Mouse (Mus musculus) MEL (cell line): ENCODE measurements around the gene Tmem104. TPM values are rescaled to one million over a fixed set of nuclear protein-coding genes. Genes with fewer than 3 reads are reported as not detected.
A peak's percentile ranks its signal among the peaks of the same experiment; 100 is the strongest.

ENCODE experiments used
- DNase-seq: peaks from one replicate; pipeline ENCODE4 v3.0.0; 2011; ENCODE audit warnings: low read depth, low spot score
- H3K27ac ChIP-seq: 2 replicates; pipeline ENCODE4 v1.5.1; 2012; ENCODE audit warnings: low read depth, mild to moderate bottlenecking, control low read depth, low read length, moderate library complexity; ENCODE audit not compliant: control insufficient read depth
- H3K27me3 ChIP-seq, 2 experiments: fragments of 150-350 bp in 1 of 2; sonication (generic) in 1 of 2; 2 replicates each; pipeline ENCODE4 v1.6.1; 2012; ENCODE audit warnings: low read length in 2 of 2, mild to moderate bottlenecking in 2 of 2, improper control_type of control experiment in 1 of 2, moderate library complexity in 1 of 2; ENCODE audit not compliant: insufficient read depth in 2 of 2, control insufficient read depth in 1 of 2
- H3K36me3 ChIP-seq, 2 experiments: 2 replicates each; pipeline ENCODE4 v1.6.1; 2012 to 2014; ENCODE audit warnings: low read length in 2 of 2, improper control_type of control experiment in 1 of 2, inconsistent platforms in 1 of 2, mild to moderate bottlenecking in 1 of 2; ENCODE audit not compliant: insufficient read depth in 2 of 2, control insufficient read depth in 1 of 2
- H3K4me1 ChIP-seq, 2 experiments: fragments of 150-350 bp in 1 of 2; sonication (generic) in 1 of 2; 2 replicates each; pipeline ENCODE4 v1.6.1; 2012; ENCODE audit warnings: low read length in 2 of 2, improper control_type of control experiment in 1 of 2, mild to moderate bottlenecking in 1 of 2; ENCODE audit not compliant: insufficient read depth in 2 of 2, control insufficient read depth in 1 of 2
- H3K4me3 ChIP-seq, 2 experiments: fragments of 150-350 bp in 1 of 2; sonication (generic) in 1 of 2; 2 replicates each; pipeline ENCODE4 v1.5.1; 2012; ENCODE audit warnings: low read depth in 2 of 2, low read length in 2 of 2, mild to moderate bottlenecking in 2 of 2, moderate library complexity in 2 of 2, control low read depth in 1 of 2, improper control_type of control experiment in 1 of 2; ENCODE audit not compliant: control insufficient read depth in 1 of 2, insufficient read depth in 1 of 2
- H3K79me2 ChIP-seq: 2 replicates; pipeline ENCODE4 v1.6.1; 2012; ENCODE audit warnings: mild to moderate bottlenecking, low read length, moderate library complexity; ENCODE audit not compliant: control insufficient read depth, poor library complexity, insufficient read depth
- H3K9ac ChIP-seq: 2 replicates; pipeline ENCODE4 v1.6.1; 2012; ENCODE audit warnings: low read depth, mild to moderate bottlenecking, control low read depth, low read length, moderate library complexity; ENCODE audit not compliant: control insufficient read depth, poor library complexity, severe bottlenecking
- H3K9me3 ChIP-seq: fragments of 150-350 bp; sonication (generic); replicated peaks from 2 replicates; pipeline ENCODE4 v1.6.1; 2012; ENCODE audit warnings: mild to moderate bottlenecking, low read length, improper control_type of control experiment, moderate library complexity; ENCODE audit not compliant: insufficient read depth
- BHLHE40 ChIP-seq: IDR thresholded peaks from 2 replicates; pipeline ENCODE4 v1.6.1; 2012; ENCODE audit warnings: low read depth, mild to moderate bottlenecking, inconsistent platforms, low read length, improper control_type of control experiment, borderline replicate concordance
- CHD1 ChIP-seq: IDR thresholded peaks from 2 replicates; pipeline ENCODE4 v1.6.1; 2012; ENCODE audit warnings: low read depth, mild to moderate bottlenecking, inconsistent platforms, low read length, improper control_type of control experiment
- CHD2 ChIP-seq: IDR thresholded peaks from 2 replicates; pipeline ENCODE4 v1.6.1; 2011; ENCODE audit warnings: low read length, improper control_type of control experiment
- E2F4 ChIP-seq: IDR thresholded peaks from 2 replicates; pipeline ENCODE4 v1.6.1; 2011; ENCODE audit warnings: low read depth, low read length, improper control_type of control experiment, borderline replicate concordance
- EP300 ChIP-seq, 2 experiments: IDR thresholded peaks; 2 replicates each; pipeline ENCODE4 v1.6.1; 2011; ENCODE audit warnings: improper control_type of control experiment in 2 of 2, low read length in 2 of 2, low read depth in 1 of 2, mild to moderate bottlenecking in 1 of 2
- ETS1 ChIP-seq: IDR thresholded peaks from 2 replicates; pipeline ENCODE4 v1.6.1; 2012; ENCODE audit warnings: low read depth, mild to moderate bottlenecking, inconsistent platforms, low read length, improper control_type of control experiment, moderate library complexity
- GABPA ChIP-seq: IDR thresholded peaks from 2 replicates; pipeline ENCODE4 v1.6.1; 2012; ENCODE audit warnings: low read depth, mild to moderate bottlenecking, inconsistent platforms, low read length, improper control_type of control experiment, moderate library complexity
- GATA1 ChIP-seq: IDR thresholded peaks from 2 replicates; pipeline ENCODE4 v1.6.1; 2011; ENCODE audit warnings: low read depth, low read length, improper control_type of control experiment
- HCFC1 ChIP-seq: IDR thresholded peaks from 2 replicates; pipeline ENCODE4 v1.6.1; 2012; ENCODE audit warnings: low read depth, mild to moderate bottlenecking, inconsistent platforms, low read length, improper control_type of control experiment, moderate library complexity
- MAFK ChIP-seq: IDR thresholded peaks from 2 replicates; pipeline ENCODE4 v1.6.1; 2011; ENCODE audit warnings: low read depth, mild to moderate bottlenecking, low read length, improper control_type of control experiment, borderline replicate concordance
- MAX ChIP-seq: IDR thresholded peaks from 2 replicates; pipeline ENCODE4 v1.6.1; 2011; ENCODE audit warnings: low read length, improper control_type of control experiment
- MEF2A ChIP-seq: IDR thresholded peaks from 2 replicates; pipeline ENCODE4 v1.6.1; 2014; ENCODE audit warnings: low read depth, mild to moderate bottlenecking, inconsistent platforms, low read length, improper control_type of control experiment; ENCODE audit not compliant: poor library complexity, insufficient replicate concordance, severe bottlenecking; ENCODE audit errors: extremely low read depth
- MXI1 ChIP-seq: IDR thresholded peaks from 2 replicates; pipeline ENCODE4 v1.6.1; 2011; ENCODE audit warnings: mild to moderate bottlenecking, low read depth, low read length, improper control_type of control experiment
- MYB ChIP-seq: IDR thresholded peaks from 2 replicates; pipeline ENCODE4 v1.6.1; 2011; ENCODE audit warnings: mild to moderate bottlenecking, low read depth, low read length, improper control_type of control experiment
- MYC ChIP-seq: IDR thresholded peaks from 2 replicates; pipeline ENCODE4 v1.6.1; 2011; ENCODE audit warnings: low read depth, mild to moderate bottlenecking, low read length, improper control_type of control experiment, moderate library complexity
- NELFE ChIP-seq: IDR thresholded peaks from 2 replicates; pipeline ENCODE4 v1.6.1; 2011; ENCODE audit warnings: low read depth, low read length, improper control_type of control experiment
- NRF1 ChIP-seq: IDR thresholded peaks from 2 replicates; pipeline ENCODE4 v1.6.1; 2014; ENCODE audit warnings: low read depth, mild to moderate bottlenecking, inconsistent platforms, low read length, improper control_type of control experiment, moderate library complexity; ENCODE audit not compliant: poor library complexity, insufficient read depth, severe bottlenecking
- POLR2A ChIP-seq, 2 experiments: IDR thresholded peaks; 2 replicates each; pipeline ENCODE4 v1.6.1; 2011 to 2012; ENCODE audit warnings: low read length in 2 of 2, mild to moderate bottlenecking in 2 of 2, control low read depth in 1 of 2, improper control_type of control experiment in 1 of 2, low read depth in 1 of 2, moderate library complexity in 1 of 2; ENCODE audit not compliant: control insufficient read depth in 1 of 2, insufficient read depth in 1 of 2, poor library complexity in 1 of 2
- POLR2AphosphoS2 ChIP-seq: IDR thresholded peaks from 2 replicates; pipeline ENCODE4 v1.6.1; 2011; ENCODE audit warnings: low read length, improper control_type of control experiment
- RAD21 ChIP-seq: IDR thresholded peaks from 2 replicates; pipeline ENCODE4 v1.6.1; 2011; ENCODE audit warnings: mild to moderate bottlenecking, low read depth, low read length, improper control_type of control experiment
- RCOR1 ChIP-seq: IDR thresholded peaks from 2 replicates; pipeline ENCODE4 v1.6.1; 2012; ENCODE audit warnings: low read depth, mild to moderate bottlenecking, inconsistent platforms, low read length, improper control_type of control experiment
- SMC3 ChIP-seq: IDR thresholded peaks from 2 replicates; pipeline ENCODE4 v1.6.1; 2011; ENCODE audit warnings: low read depth, low read length, improper control_type of control experiment
- TAL1 ChIP-seq: IDR thresholded peaks from 2 replicates; pipeline ENCODE4 v1.6.1; 2012; ENCODE audit warnings: mild to moderate bottlenecking, inconsistent platforms, low read length, moderate library complexity, mixed read lengths
- TCF12 ChIP-seq: IDR thresholded peaks from 2 replicates; pipeline ENCODE4 v1.6.1; 2014; ENCODE audit warnings: low read depth, mild to moderate bottlenecking, inconsistent platforms, low read length, improper control_type of control experiment, moderate library complexity
- UBTF ChIP-seq: IDR thresholded peaks from 2 replicates; pipeline ENCODE4 v1.6.1; 2012; ENCODE audit warnings: low read depth, mild to moderate bottlenecking, inconsistent platforms, low read length, improper control_type of control experiment, moderate library complexity, borderline replicate concordance; ENCODE audit not compliant: insufficient read depth
- USF1 ChIP-seq: IDR thresholded peaks from 2 replicates; pipeline ENCODE4 v1.6.1; 2014; ENCODE audit warnings: low read depth, mild to moderate bottlenecking, inconsistent platforms, low read length, improper control_type of control experiment, moderate library complexity
- USF2 ChIP-seq, 2 experiments: IDR thresholded peaks; 2 replicates each; pipeline ENCODE4 v1.6.1; 2011 to 2012; ENCODE audit warnings: improper control_type of control experiment in 2 of 2, low read length in 2 of 2, borderline replicate concordance in 1 of 2, inconsistent platforms in 1 of 2, low read depth in 1 of 2, mild to moderate bottlenecking in 1 of 2; ENCODE audit not compliant: insufficient read depth in 1 of 2
- ZC3H11A ChIP-seq: IDR thresholded peaks from 2 replicates; pipeline ENCODE4 v1.6.1; 2012; ENCODE audit warnings: low read depth, mild to moderate bottlenecking, inconsistent platforms, low read length, improper control_type of control experiment
- ZKSCAN1 ChIP-seq: IDR thresholded peaks from 2 replicates; pipeline ENCODE4 v1.6.1; 2012; ENCODE audit warnings: low read depth, mild to moderate bottlenecking, inconsistent platforms, low read length, improper control_type of control experiment, moderate library complexity
- ZMIZ1 ChIP-seq: IDR thresholded peaks from 2 replicates; pipeline ENCODE4 v1.6.1; 2012; ENCODE audit warnings: low read depth, mild to moderate bottlenecking, inconsistent platforms, low read length, improper control_type of control experiment, moderate library complexity
- ZNF384 ChIP-seq: IDR thresholded peaks from 2 replicates; pipeline ENCODE4 v1.6.1; 2012; ENCODE audit warnings: low read depth, mild to moderate bottlenecking, inconsistent platforms, low read length, improper control_type of control experiment
- polyA plus RNA-seq, 2 experiments: library from polyadenylated mRNA; stranded (reverse) in 1 of 2; unstranded in 1 of 2; fragments of >175 nt in 1 of 2; fragments of >200 nt in 1 of 2; gene quantifications; 2 replicates each; pipeline versions ENCODE4 v1.2.1 to v1.2.4; 2012; ENCODE audit warnings: low replicate concordance in 2 of 2, low read depth in 1 of 2; ENCODE audit not compliant: insufficient read length in 2 of 2, insufficient read depth in 1 of 2, missing spikeins in 1 of 2
- total RNA-seq: library from RNA; depleted of rRNA; stranded (reverse); fragments of 300-350 nt; gene quantifications from 2 replicates; pipeline ENCODE4 v1.2.3, GENCODE M21; 2012

The Tmem104 gene
- total and polyA plus RNA-seq, 3 experiments: 21.9 to 24.8 TPM; not detected in 1

DNA sequence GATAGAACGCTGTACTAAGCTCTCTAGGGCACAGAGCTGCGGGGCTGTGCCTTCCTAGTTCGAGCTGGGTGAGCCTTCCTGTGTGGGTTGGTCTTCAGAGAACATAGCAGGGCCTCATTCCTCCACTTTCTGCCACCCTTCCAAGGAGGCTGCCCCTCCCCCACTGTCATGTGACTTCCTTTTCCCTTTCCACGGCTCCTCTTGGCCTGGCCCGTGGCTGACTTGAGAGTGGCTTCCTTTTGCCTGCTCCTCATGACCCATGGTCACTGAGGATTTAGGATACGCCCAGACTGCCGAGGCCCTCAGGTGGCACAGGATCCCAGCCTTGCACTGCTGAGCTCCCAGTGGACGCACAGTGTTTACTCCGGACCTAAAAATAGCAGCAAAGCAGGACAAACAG, 4.9 kb downstream of the Tmem104 start (continued):
- no peak for TF ChIP-seq HCFC1
- TF ChIP-seq SMC3: no peak
- TF ChIP-seq UBTF: no peak
- no peak for TF ChIP-seq E2F4
- TF ChIP-seq ETS1: peak; percentile 41; the same call in 1 of the 2 replicates
- no peak for TF ChIP-seq GABPA
- no peak for TF ChIP-seq TAL1
- TF ChIP-seq MEF2A: no peak; the same call in 1 of the 2 replicates
- TF ChIP-seq POLR2A (IDR thresholded peaks at IDR 0.05; ENCODE audit: control insufficient read depth in 1 of 2, insufficient read depth in 1 of 2, low read depth in 1 of 2, low read length in 2 of 2, poor library complexity in 1 of 2): no peak
- TF ChIP-seq MAX: peak; percentile 49; the same call in 1 of the 2 replicates
- no peak for TF ChIP-seq GATA1
- TF ChIP-seq USF2 (IDR thresholded peaks at IDR 0.05; ENCODE audit: borderline replicate concordance in 1 of 2, insufficient read depth in 1 of 2, low read depth in 1 of 2, low read length in 2 of 2): peak in 1 of 2 experiments; percentile 73; a peak in 1 of 4 replicates
- TF ChIP-seq, all 39 proteins: peak for 10

DNA sequence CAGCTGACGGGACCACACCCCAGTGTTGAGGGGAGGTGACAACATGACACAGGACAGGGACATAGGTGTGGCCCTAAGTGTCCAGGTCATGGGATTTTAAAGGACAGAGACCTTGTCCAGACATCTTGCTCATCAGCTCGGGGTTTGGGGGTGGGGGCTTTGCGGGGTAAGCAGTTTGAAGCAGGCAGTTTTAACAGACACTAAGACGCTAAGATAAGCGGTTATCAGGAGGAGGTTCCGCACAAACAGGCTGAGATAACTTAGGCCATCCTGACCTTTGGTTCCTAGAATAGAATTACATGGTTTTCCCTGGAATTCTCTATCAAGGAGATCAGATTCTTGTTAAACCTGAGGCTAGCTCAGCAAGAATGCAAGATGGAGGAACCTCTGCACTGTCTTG, 7.4 kb downstream of the Tmem104 start:
- H3K36me3 ChIP-seq: peaks cover 6 to 68% of the 10 kb centered on the region in 2 experiments
- no peaks in the 10 kb centered on the region for H3K9me3 ChIP-seq
- H3K4me3 ChIP-seq: no peak overlapping the region
- peaks cover 18% of the 10 kb centered on the region; the same call in 1 of the 2 replicates for H3K79me2 ChIP-seq
- DNase-seq: peak; percentile 49
- H3K4me1 ChIP-seq: peaks cover 52 to 63% of the 10 kb centered on the region in 2 experiments
- peak overlapping the region; percentile 55 for H3K9ac ChIP-seq
- no peaks in the 10 kb centered on the region for H3K27me3 ChIP-seq
- peak overlapping the region; percentile 94 for H3K27ac ChIP-seq
- TF ChIP-seq E2F4 (no peak), MYC (no peak), ZKSCAN1 (no peak), MEF2A (0 out of 2 replicates have a peak, but pooled peaks have one; percentile 42), NRF1 (no peak), ZC3H11A (0 out of 2 replicates have a peak, but pooled peaks have one; percentile 6), MXI1 (no peak), MAFK (peak; percentile 24; the same call in 1 of the 2 replicates), TAL1 (0 out of 2 replicates have a peak, but pooled peaks have one; percentile 30), UBTF (no peak), POLR2A (IDR thresholded peaks at IDR 0.05; ENCODE audit: control insufficient read depth in 1 of 2, insufficient read depth in 1 of 2, low read depth in 1 of 2, low read length in 2 of 2, poor library complexity in 1 of 2) (peak in 1 of 2 experiments; percentile 40; a peak in 1 of 4 replicates), MYB (peak; percentile 84), SMC3 (no peak), RCOR1 (peak; percentile 57; the same call in 1 of the 2 replicates), GABPA (no peak), ZMIZ1 (no peak), MAX (no peak), NELFE (no peak), GATA1 (peak; percentile 97), CHD1 (no peak), TCF12 (peak; percentile 87), ZNF384 (no peak), RAD21 (no peak), POLR2AphosphoS2 (no peak), USF2 (IDR thresholded peaks at IDR 0.05; ENCODE audit: borderline replicate concordance in 1 of 2, insufficient read depth in 1 of 2, low read depth in 1 of 2, low read length in 2 of 2) (no peak), CHD2 (no peak), EP300 (IDR thresholded peaks at IDR 0.05; ENCODE audit: low read depth in 1 of 2, low read length in 2 of 2) (peak; percentile 85 to 96), USF1 (no peak), BHLHE40 (no peak)
